20 mouse cellular contexts compared by ENCODE assay signal in genomic region chr5:113217076-113217475, GRCm38 (mm10). TPM values are rescaled to one million over a fixed set of nuclear protein-coding genes. Genes with fewer than 3 reads are reported as not detected.
DNase-seq lines count a peak whose midpoint lies in the region; ATAC-seq and TF ChIP-seq lines count a peak whose summit lies in the region.
"Had no signal": no experiment of that assay in that cellular context is flagged by ENCODE, and none has a peak within 500 bp of the region (broad histone marks: within the 10 kb centered on the region; RNA-seq: fewer than 3 reads in every experiment).

No protein-coding gene starts in this region.

- TF ChIP-seq CTCF in embryonic fibroblast, embryonic 13.5 days (IDR thresholded peaks at IDR 0.05; ENCODE audit: borderline replicate concordance, insufficient read depth, low read length), result no peak
- no peak for TF ChIP-seq CTCF in kidney, postnatal 0 days (IDR thresholded peaks at IDR 0.05; ENCODE audit: low read depth)

- ATAC-seq in kidney, embryonic 14.5 days (ENCODE audit: low FRiP score, low TSS enrichment), result no peak
- ATAC-seq in kidney, postnatal 0 days (replicated peaks; ENCODE audit: low FRiP score, low read depth), result no peak
- ATAC-seq in stomach, embryonic 15.5 days (ENCODE audit: insufficient read depth, low FRiP score, low read depth), result no peak
- ATAC-seq: forebrain, embryonic 14.5 days had no signal

- no peaks in the 10 kb centered on the region for H3K36me3 ChIP-seq in kidney, embryonic 14.5 days (ENCODE audit: control insufficient read depth, insufficient read depth, low read length)
- no peaks in the 10 kb centered on the region for H3K36me3 ChIP-seq in kidney, postnatal 0 days (ENCODE audit: insufficient read depth, low read length)
- no peaks in the 10 kb centered on the region for H3K36me3 ChIP-seq in stomach, embryonic 15.5 days

- H3K4me2 ChIP-seq in kidney, embryonic 14.5 days (replicated peaks; ENCODE audit: low read depth, low read length), result no peak overlapping the region
- H3K4me2 ChIP-seq in kidney, postnatal 0 days (ENCODE audit: low read length), result no peak overlapping the region
- no peak overlapping the region for H3K4me2 ChIP-seq in stomach, embryonic 15.5 days
- H3K4me2 ChIP-seq: lung, embryonic 14.5 days had no signal

- no peaks in the 10 kb centered on the region for H3K9me3 ChIP-seq in kidney, embryonic 14.5 days (ENCODE audit: control insufficient read depth, low read length)
- no peaks in the 10 kb centered on the region for H3K9me3 ChIP-seq in kidney, postnatal 0 days (replicated peaks; ENCODE audit: low read length)
- H3K9me3 ChIP-seq in stomach, embryonic 15.5 days, result no peaks in the 10 kb centered on the region

- WGBS in kidney, embryonic 14.5 days, result 65% methylated on average over 12 of the region's 12 CpGs
- WGBS in kidney, postnatal 0 days, result 49% methylated on average over 12 of the region's 12 CpGs
- WGBS in stomach, embryonic 15.5 days, result 60% methylated on average over 12 of the region's 12 CpGs

- no peak for TF ChIP-seq POLR2A in embryonic fibroblast, embryonic 13.5 days (IDR thresholded peaks at IDR 0.05; ENCODE audit: low read depth, low read length)

- no peak overlapping the region for H3K4me3 ChIP-seq in kidney, embryonic 14.5 days (ENCODE audit: low read length)
- no peak overlapping the region for H3K4me3 ChIP-seq in embryonic fibroblast, embryonic 13.5 days (ENCODE audit: insufficient read depth, low read length)
- no peak overlapping the region for H3K4me3 ChIP-seq in kidney, postnatal 0 days (replicated peaks; ENCODE audit: low read depth, low read length)
- no peak overlapping the region for H3K4me3 ChIP-seq in stomach, embryonic 15.5 days (replicated peaks)
- H3K4me3 ChIP-seq: erythroblast, embryonic 14.5 days had no signal

- H3K4me1 ChIP-seq in kidney, embryonic 14.5 days (ENCODE audit: control insufficient read depth, insufficient read depth, low read length), result peaks cover 39% of the 10 kb centered on the region
- peaks cover 9% of the 10 kb centered on the region; the same call in 1 of the 2 replicates for H3K4me1 ChIP-seq in embryonic fibroblast, embryonic 13.5 days (ENCODE audit: control insufficient read depth, insufficient read depth, low read length)
- H3K4me1 ChIP-seq in kidney, postnatal 0 days (replicated peaks; ENCODE audit: insufficient read depth, low read length), result peaks cover 24% of the 10 kb centered on the region; the same call in 1 of the 2 replicates
- peaks cover 40% of the 10 kb centered on the region for H3K4me1 ChIP-seq in stomach, embryonic 15.5 days

- DNase-seq in kidney, adult 18-20 months, result peak; percentile 59
- DNase-seq in kidney, postnatal 0 days (ENCODE audit: low spot score), result peak; percentile 40
- DNase-seq in testis, postnatal 14 days (ENCODE audit: low spot score), result no peak
- no peak for DNase-seq in layer of hippocampus, adult 11-12 months (ENCODE audit: low spot score)
- no peak for DNase-seq in lung, postnatal 25 days (ENCODE audit: low spot score)
- DNase-seq: adrenal gland, adult 8-10 months; cerebellum, adult 11 months; cerebellum, postnatal 14 days; heart, postnatal 4 days; layer of hippocampus, adult 9-11 months; lung, embryonic 14.5 days; midbrain, embryonic 14.5 days; spleen, adult 18-20 months; thymus, postnatal 4 days had no signal

- no peak overlapping the region for H3K27ac ChIP-seq in kidney, embryonic 14.5 days (ENCODE audit: low read depth, low read length)
- peak overlapping the region; percentile 49; the same call in 1 of the 2 replicates for H3K27ac ChIP-seq in embryonic fibroblast, embryonic 13.5 days (ENCODE audit: insufficient read depth, low read length)
- H3K27ac ChIP-seq in kidney, postnatal 0 days, result peak overlapping the region; percentile 72
- H3K27ac ChIP-seq in stomach, embryonic 15.5 days, result peak overlapping the region; percentile 61

- no peaks in the 10 kb centered on the region for H3K27me3 ChIP-seq in kidney, embryonic 14.5 days (ENCODE audit: control insufficient read depth, insufficient read depth, low read length)
- H3K27me3 ChIP-seq in kidney, postnatal 0 days (ENCODE audit: insufficient read depth, low read length), result no peaks in the 10 kb centered on the region
- H3K27me3 ChIP-seq in stomach, embryonic 15.5 days (replicated peaks), result no peaks in the 10 kb centered on the region

- H3K9ac ChIP-seq in kidney, embryonic 14.5 days (ENCODE audit: low read depth, low read length), result no peak overlapping the region
- H3K9ac ChIP-seq in kidney, postnatal 0 days (ENCODE audit: low read depth, low read length), result no peak overlapping the region
- H3K9ac ChIP-seq in stomach, embryonic 15.5 days, result no peak overlapping the region
- H3K9ac ChIP-seq: lung, embryonic 14.5 days had no signal

RNA-seq across cellular contexts. Expression of gene 2900026A02Rik, which starts 4.0 kb away (rescaled TPM):
- polyA plus RNA-seq in kidney, embryonic 14.5 days (2014; fragmentation: Nextera tagmentation; extraction: Ambion mirVana), result 3.9 and 5.4 TPM in 2 replicates
- polyA plus RNA-seq in embryonic fibroblast, embryonic 13.5 days (2011; ENCODE audit: insufficient read length, low read depth, missing spikeins), result 29.0 and 38.4 TPM in 2 replicates
- 4.8 and 5.0 TPM in 2 replicates for polyA plus RNA-seq in kidney, postnatal 0 days (2015; fragmentation: Nextera tagmentation; extraction: Ambion mirVana)
- polyA plus RNA-seq in stomach, embryonic 15.5 days (2015; fragmentation: Nextera tagmentation; extraction: Ambion mirVana), result 12.6 and 15.2 TPM in 2 replicates

RNA-seq across cellular contexts. Expression of gene Tmem211, which starts 9.6 kb away (rescaled TPM):
- 0.15 and 0.31 TPM in 2 replicates for polyA plus RNA-seq in kidney, embryonic 14.5 days (2014; fragmentation: Nextera tagmentation; extraction: Ambion mirVana)
- polyA plus RNA-seq in embryonic fibroblast, embryonic 13.5 days (2011; ENCODE audit: insufficient read length, low read depth, missing spikeins), result not detected in 2 replicates
- 0.12 and 0.22 TPM in 2 replicates for polyA plus RNA-seq in kidney, postnatal 0 days (2015; fragmentation: Nextera tagmentation; extraction: Ambion mirVana)
- 0.48 and 0.57 TPM in 2 replicates for polyA plus RNA-seq in stomach, embryonic 15.5 days (2015; fragmentation: Nextera tagmentation; extraction: Ambion mirVana)
- polyA plus RNA-seq: erythroblast, embryonic 14.5 days; forebrain, embryonic 14.5 days; heart, embryonic 14.5 days; lung, embryonic 14.5 days; midbrain, embryonic 14.5 days had no signal

Comparison
In these comparisons a context has a peak if more than half of its experiments do, and no peak if none do; other contexts are left out.
1. DNase-seq: peak in kidney, adult 18-20 months (single experiment) and kidney, postnatal 0 days (single experiment); none in testis, postnatal 14 days (single experiment), layer of hippocampus, adult 11-12 months (single experiment) and lung, postnatal 25 days (single experiment).